Mouse (Mus musculus): ENCODE measurements around the gene Map3k7cl. TPM values are rescaled to one million over a fixed set of nuclear protein-coding genes. Genes with fewer than 3 reads are reported as not detected.

Map3k7cl gene
- total RNA-seq, 2 experiments from 2014 or later, result 0.54 to 0.85 TPM

- no peak for DNase-seq (ENCODE audit: low spot score in 2 of 2)
Observed at GRCm38 (mm10) chr16:87635213-87635755, 82.2 kb downstream of the Map3k7cl start.

DNA sequence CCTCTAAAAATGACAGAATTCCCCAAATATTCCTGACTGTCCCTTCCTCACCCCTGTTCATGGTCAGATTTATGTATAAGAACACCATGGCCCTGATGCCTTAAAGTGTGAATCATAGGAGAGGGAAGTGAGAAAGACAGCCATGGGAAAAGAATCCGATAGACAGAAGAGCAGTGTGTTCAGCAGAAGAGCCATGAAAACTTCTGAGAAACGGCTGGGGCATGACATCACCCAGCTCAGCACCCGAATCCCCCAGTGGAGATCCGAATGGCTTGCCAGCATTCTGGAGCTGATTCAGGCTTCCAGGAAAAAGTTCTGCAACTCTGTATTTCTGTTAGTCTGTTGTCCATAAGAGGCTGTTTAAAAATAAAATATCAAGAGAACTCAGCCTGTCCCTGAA lies 82.7 kb downstream of the Map3k7cl start:
- no peak for DNase-seq (ENCODE audit: low spot score in 2 of 2)

GRCm38 (mm10) chr16:87638098-87638497 lies 85.0 kb downstream of the Map3k7cl start:
- no peak for DNase-seq (ENCODE audit: low spot score in 2 of 2)

- DNase-seq (ENCODE audit: low spot score in 2 of 2), result no peak
Observed at GRCm38 (mm10) chr16:87642234-87642633, 89.1 kb downstream of the Map3k7cl start.

DNA sequence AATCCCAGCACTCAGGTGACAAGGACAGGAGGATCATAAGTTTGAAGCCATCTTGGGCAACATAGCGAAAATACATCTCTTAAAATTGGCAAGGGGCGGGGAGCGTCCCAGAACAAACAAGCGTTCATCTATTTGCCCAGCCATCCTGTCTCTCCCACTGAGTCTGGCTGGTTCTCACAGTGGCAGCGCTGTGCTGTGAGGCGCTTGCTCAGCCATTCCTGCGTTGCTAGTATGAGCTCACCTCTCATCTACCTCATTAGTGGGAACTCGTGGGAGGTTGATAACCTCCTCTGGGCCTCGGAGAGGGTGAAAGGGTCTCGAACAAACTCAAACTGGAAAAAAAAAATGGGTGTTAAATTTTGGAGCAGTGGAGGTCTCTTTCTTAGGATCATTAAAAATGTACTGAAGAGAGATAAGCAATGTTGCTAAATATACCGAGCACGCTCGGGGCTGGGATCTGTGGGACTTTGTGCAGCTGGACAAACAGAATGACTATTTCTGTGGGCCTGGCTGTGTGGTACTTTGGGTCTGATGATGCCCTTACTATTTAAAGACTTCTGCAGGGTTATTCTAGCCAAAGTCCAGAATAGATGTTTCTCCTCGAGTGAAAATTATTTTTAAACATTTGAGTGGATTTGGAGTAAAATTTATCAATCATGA lies 91.1 kb downstream of the Map3k7cl start:
- no peak for DNase-seq (ENCODE audit: low spot score in 2 of 2)

Other genes with a start within 250 kb of the Map3k7cl start
- gene N6amt1, start 199.1 kb upstream of the Map3k7cl start, total RNA-seq (2021), result 10 to 100 TPM; 16.7 to 17.0 TPM
- 10 to 100 TPM; 44.8 to 45.8 TPM for gene Ltn1, start 120.7 kb upstream of the Map3k7cl start, total RNA-seq (2021)
- gene Rwdd2b, start 112.8 kb upstream of the Map3k7cl start, total RNA-seq (2021), result 10 to 100 TPM; 10.3 to 10.5 TPM
- 10 to 100 TPM; 52.9 to 55.9 TPM for gene Usp16, start 98.6 kb upstream of the Map3k7cl start, total RNA-seq (2021)
- 100 to 1,000 TPM; 194 to 207 TPM for gene Cct8, start 57.5 kb upstream of the Map3k7cl start, total RNA-seq (2021)
- 10 to 100 TPM; 18.2 to 19.2 TPM for gene Bach1, start 145.6 kb downstream of the Map3k7cl start, total RNA-seq (2021)